ENCODE assay signal across 8 mouse cellular contexts in genomic region chr8:83652030-83652743, GRCm38 (mm10). TPM values are rescaled to one million over a fixed set of nuclear protein-coding genes. Genes with fewer than 3 reads are reported as not detected.
A peak's percentile ranks its signal among the peaks of the same experiment; 100 is the strongest.
DNase-seq lines count a peak whose midpoint lies in the region; ATAC-seq and TF ChIP-seq lines count a peak whose summit lies in the region.

Gene Gipc1 (plus strand): TSS chr8:83652677.

- ATAC-seq in embryonic facial prominence, embryonic 15.5 days (ENCODE audit: insufficient number of reproducible peaks, low FRiP score, low TSS enrichment, low read depth) = peak; percentile 96
- peak; percentile 98 for ATAC-seq in limb, embryonic 14.5 days (ENCODE audit: low FRiP score, low read depth)
- peak; percentile 96 for ATAC-seq in midbrain, postnatal 0 days (ENCODE audit: low FRiP score)

- peak within 1 kb of the TSS; percentile 77 for H3K4me3 ChIP-seq in bone marrow, adult 2 months (replicated peaks; ENCODE audit: control insufficient read depth, low read depth, low read length)
- H3K4me3 ChIP-seq in embryonic facial prominence, embryonic 15.5 days (replicated peaks) = peak within 1 kb of the TSS; percentile 83
- H3K4me3 ChIP-seq in limb, embryonic 14.5 days (replicated peaks; ENCODE audit: low read length) = peak within 1 kb of the TSS; percentile 89
- H3K4me3 ChIP-seq in midbrain, postnatal 0 days (ENCODE audit: low read depth, low read length) = peak within 1 kb of the TSS; percentile 91

- H3K27ac ChIP-seq in bone marrow, adult 2 months (ENCODE audit: control insufficient read depth, insufficient read depth, low read depth, low read length, poor library complexity) = peak within 1 kb of the TSS; percentile 53; the same call in 1 of the 2 replicates
- peak within 1 kb of the TSS; percentile 86 for H3K27ac ChIP-seq in embryonic facial prominence, embryonic 15.5 days (replicated peaks)
- peak within 1 kb of the TSS; percentile 79 for H3K27ac ChIP-seq in limb, embryonic 14.5 days (replicated peaks; ENCODE audit: low read depth, low read length)
- H3K27ac ChIP-seq in midbrain, postnatal 0 days (ENCODE audit: low read depth, low read length) = peak within 1 kb of the TSS; percentile 85

- H3K9ac ChIP-seq in embryonic facial prominence, embryonic 15.5 days = peak within 1 kb of the TSS; percentile 72
- H3K9ac ChIP-seq in limb, embryonic 14.5 days (ENCODE audit: low read depth, low read length, severe bottlenecking) = peak within 1 kb of the TSS; percentile 78
- peak within 1 kb of the TSS; percentile 83 for H3K9ac ChIP-seq in midbrain, postnatal 0 days (replicated peaks; ENCODE audit: low read length, poor library complexity, severe bottlenecking)

- peak; percentile 67; the same call in 1 of the 2 replicates for TF ChIP-seq POLR2A in bone marrow, adult 2 months (IDR thresholded peaks at IDR 0.05; ENCODE audit: borderline replicate concordance, control insufficient read depth, low read depth, low read length)
- TF ChIP-seq POLR2A in limb, embryonic 14.5 days (IDR thresholded peaks at IDR 0.05; ENCODE audit: borderline replicate concordance, extremely low read depth, insufficient read depth, insufficient read length) = peak; percentile 60; the same call in 1 of the 2 replicates

- TF ChIP-seq CTCF in bone marrow, adult 2 months (IDR thresholded peaks at IDR 0.05; ENCODE audit: control insufficient read depth, insufficient read depth, low read length) = no peak
- TF ChIP-seq CTCF in midbrain, postnatal 0 days (IDR thresholded peaks at IDR 0.05) = no peak

- 3% methylated on average over 50 of the region's 50 CpGs for WGBS in bone marrow, adult 2 months
- WGBS in embryonic facial prominence, embryonic 15.5 days = 3% methylated on average over 49 of the region's 50 CpGs
- 7% methylated on average over 44 of the region's 50 CpGs for WGBS in limb, embryonic 14.5 days
- 4% methylated on average over 49 of the region's 50 CpGs for WGBS in midbrain, postnatal 0 days

- H3K4me2 ChIP-seq in embryonic facial prominence, embryonic 15.5 days (replicated peaks) = peak within 1 kb of the TSS; percentile 83
- peak within 1 kb of the TSS; percentile 82 for H3K4me2 ChIP-seq in limb, embryonic 14.5 days (replicated peaks; ENCODE audit: low read depth, low read length, severe bottlenecking)
- peak within 1 kb of the TSS; percentile 93 for H3K4me2 ChIP-seq in midbrain, postnatal 0 days (ENCODE audit: low read depth, low read length, poor library complexity, severe bottlenecking)

- H3K27me3 ChIP-seq in embryonic facial prominence, embryonic 15.5 days = no peaks in the 10 kb centered on the region
- no peaks in the 10 kb centered on the region for H3K27me3 ChIP-seq in limb, embryonic 14.5 days (ENCODE audit: control insufficient read depth, insufficient read depth, low read length)
- no peaks in the 10 kb centered on the region for H3K27me3 ChIP-seq in midbrain, postnatal 0 days (ENCODE audit: insufficient read depth, low read length)

- H3K9me3 ChIP-seq in embryonic facial prominence, embryonic 15.5 days (replicated peaks) = no peaks in the 10 kb centered on the region
- no peaks in the 10 kb centered on the region for H3K9me3 ChIP-seq in limb, embryonic 14.5 days (ENCODE audit: control insufficient read depth, low read length)
- no peaks in the 10 kb centered on the region for H3K9me3 ChIP-seq in midbrain, postnatal 0 days (ENCODE audit: low read length)

- H3K36me3 ChIP-seq in embryonic facial prominence, embryonic 15.5 days = peaks cover 5% of the 10 kb centered on the region; the same call in 1 of the 2 replicates
- H3K36me3 ChIP-seq in limb, embryonic 14.5 days (ENCODE audit: control insufficient read depth, insufficient read depth, low read length) = peaks cover 8% of the 10 kb centered on the region
- H3K36me3 ChIP-seq in midbrain, postnatal 0 days (ENCODE audit: insufficient read depth, low read length) = no peaks in the 10 kb centered on the region

- H3K4me1 ChIP-seq in bone marrow, adult 2 months (ENCODE audit: control insufficient read depth, insufficient read depth, low read length) = no peaks in the 10 kb centered on the region; the same call in none of the 2 replicates
- peaks cover 24% of the 10 kb centered on the region for H3K4me1 ChIP-seq in embryonic facial prominence, embryonic 15.5 days
- peaks cover 12% of the 10 kb centered on the region for H3K4me1 ChIP-seq in limb, embryonic 14.5 days (ENCODE audit: control insufficient read depth, insufficient read depth, low read length)
- H3K4me1 ChIP-seq in midbrain, postnatal 0 days (ENCODE audit: insufficient read depth, low read length) = peaks cover 9% of the 10 kb centered on the region; the same call in 1 of the 2 replicates

- DNase-seq in 416B (ENCODE audit: low read depth) = peak; percentile 98
- peak; percentile 97 for DNase-seq in heart, adult 8-10 months (ENCODE audit: low spot score)
- DNase-seq in kidney, adult 9 months = peak; percentile 98
- DNase-seq in limb, embryonic 14.5 days (ENCODE audit: low spot score) = peak; percentile 98
- peak; percentile 99 for DNase-seq in midbrain, postnatal 0 days (ENCODE audit: low spot score)
- DNase-seq in spleen, postnatal 14 days (ENCODE audit: low spot score in 2 of 2) = peak; percentile 88 to 91

RNA-seq across cellular contexts. Expression of gene Gipc1, which starts in this region (rescaled TPM):
- 14.8 and 17.3 TPM in 2 replicates for polyA plus RNA-seq in bone marrow, adult 2 months (2011; ENCODE audit: insufficient read depth, insufficient read length, low replicate concordance, missing spikeins)
- 180 and 192 TPM in 2 replicates for polyA plus RNA-seq in embryonic facial prominence, embryonic 15.5 days (2015; fragmentation: Nextera tagmentation; extraction: Ambion mirVana)
- 10 to 100 TPM; 21.4 to 25.1 (median 23.3) TPM for total RNA-seq in heart, adult 8-10 months (2022)
- 100 and 102 TPM in 2 replicates for polyA plus RNA-seq in limb, embryonic 14.5 days (2012; rRNA removed)
- 134 and 138 TPM in 2 replicates for polyA plus RNA-seq in limb, embryonic 14.5 days (2014; fragmentation: Nextera tagmentation; extraction: Ambion mirVana)
- total RNA-seq in midbrain, postnatal 0 days (2014; rRNA removed) = 72.3 and 74.2 TPM in 2 replicates
- polyA plus RNA-seq in midbrain, postnatal 0 days (2015; fragmentation: Nextera tagmentation; extraction: Ambion mirVana) = 108 and 111 TPM in 2 replicates

Comparison
In these comparisons a context has a peak if more than half of its experiments do, and no peak if none do; other contexts are left out.
1. Peak in every context shown above with its lines: DNase-seq, ATAC-seq, H3K4me3 ChIP-seq and H3K27ac ChIP-seq.